ENCODE assay signal across 8 mouse cellular contexts in the genomic region with DNA sequence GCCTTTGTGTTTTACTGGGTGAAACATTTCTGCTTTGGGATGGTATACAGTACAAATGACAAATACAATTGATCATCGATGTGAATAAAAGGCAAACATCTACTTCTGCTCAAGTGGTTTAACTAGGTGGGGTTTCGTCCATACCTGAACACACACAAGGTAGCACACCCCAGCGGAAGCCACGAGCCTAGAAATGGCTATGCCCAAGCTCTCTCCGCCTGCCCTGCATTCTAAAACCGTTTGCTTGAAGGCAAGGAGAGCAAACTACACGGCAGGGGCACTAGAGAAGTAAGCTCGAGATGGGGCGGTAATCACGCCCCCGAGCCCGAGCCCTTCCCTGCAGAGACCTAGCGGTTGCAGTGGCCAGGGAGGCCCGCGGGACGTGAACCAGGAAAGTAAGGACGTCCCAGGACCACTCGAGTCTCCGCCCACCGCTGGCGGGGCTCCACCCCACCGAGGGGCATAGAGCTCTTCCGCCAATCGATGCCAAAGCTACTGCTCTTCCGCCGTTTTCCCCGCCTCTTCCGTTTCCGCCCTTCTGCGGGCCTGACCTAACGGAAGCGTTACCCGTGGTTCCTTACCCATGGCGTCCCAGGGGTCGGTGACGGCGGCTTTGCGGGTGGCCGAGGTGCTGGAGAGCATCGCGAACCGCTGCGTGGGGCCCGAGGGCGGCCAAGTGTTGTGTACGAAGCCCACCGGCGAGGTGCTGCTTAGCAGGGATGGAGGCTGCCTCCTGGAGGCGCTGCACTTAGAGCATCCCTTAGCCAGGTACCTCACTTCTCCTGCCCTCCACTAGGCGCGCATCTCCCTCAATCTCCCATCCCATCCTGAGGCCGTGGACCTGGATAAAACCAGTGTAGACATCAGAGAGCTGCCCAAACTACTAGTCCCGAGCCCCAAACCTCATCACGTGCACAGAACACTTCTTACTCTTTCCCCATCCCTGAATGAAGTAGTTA. TPM values are rescaled to one million over a fixed set of nuclear protein-coding genes. Genes with fewer than 3 reads are reported as not detected.
DNase-seq lines count a peak whose midpoint lies in the region; ATAC-seq lines count a peak whose summit lies in the region.

A gene (plus strand): TSS at position 540 of the 959 bp plus-strand sequence.

- H3K27me3 ChIP-seq in forebrain, embryonic 11.5 days (ENCODE audit: control insufficient read depth, insufficient read depth, low read length) = no peaks in the 10 kb centered on the region
- no peaks in the 10 kb centered on the region for H3K27me3 ChIP-seq in heart, embryonic 16.5 days (ENCODE audit: control insufficient read depth, insufficient read depth, low read length)
- H3K27me3 ChIP-seq in liver, embryonic 15.5 days = no peaks in the 10 kb centered on the region
- no peaks in the 10 kb centered on the region for H3K27me3 ChIP-seq in neural tube, embryonic 12.5 days (replicated peaks)

- DNase-seq in CD8-positive naive resting alpha-beta T cell, adult 2 months (ENCODE audit: low read depth in 2 of 2, low spot score in 2 of 2) = peak; percentile 85 to 88
- peak; percentile 88 for DNase-seq in c-Kit-positive CD71-positive TER-119-negative erythroid progenitor cells, embryonic 14.5 days (ENCODE audit: low read depth)
- peak; percentile 96 for DNase-seq in forebrain, embryonic 11.5 days (ENCODE audit: low spot score)
- DNase-seq in kidney, postnatal 36 days = peak; percentile 96 to 99
- peak; percentile 95 for DNase-seq in telencephalon, adult 2 months (ENCODE audit: low read depth, low spot score)

- H3K9me3 ChIP-seq in forebrain, embryonic 11.5 days (ENCODE audit: control insufficient read depth, low read length) = no peaks in the 10 kb centered on the region
- H3K9me3 ChIP-seq in heart, embryonic 16.5 days (replicated peaks; ENCODE audit: control insufficient read depth, low read length) = no peaks in the 10 kb centered on the region
- no peaks in the 10 kb centered on the region for H3K9me3 ChIP-seq in liver, embryonic 15.5 days (replicated peaks)
- no peaks in the 10 kb centered on the region for H3K9me3 ChIP-seq in neural tube, embryonic 12.5 days

- no peaks in the 10 kb centered on the region for H3K36me3 ChIP-seq in forebrain, embryonic 11.5 days (ENCODE audit: control insufficient read depth, insufficient read depth, low read length)
- peaks cover 4% of the 10 kb centered on the region for H3K36me3 ChIP-seq in heart, embryonic 16.5 days (ENCODE audit: control insufficient read depth, insufficient read depth)
- H3K36me3 ChIP-seq in liver, embryonic 15.5 days (replicated peaks) = 0 out of 2 replicates have a peak, but pooled peaks cover under 1% of the 10 kb centered on the region
- no peaks in the 10 kb centered on the region for H3K36me3 ChIP-seq in neural tube, embryonic 12.5 days

- WGBS in forebrain, embryonic 11.5 days = under 1% methylated on average over 53 of the region's 54 CpGs
- under 1% methylated on average over 54 of the region's 54 CpGs for WGBS in heart, embryonic 16.5 days
- 1% methylated on average over 54 of the region's 54 CpGs for WGBS in liver, embryonic 15.5 days (ENCODE audit: insufficient replicate concordance)
- 1% methylated on average over 54 of the region's 54 CpGs for WGBS in neural tube, embryonic 12.5 days

- peak within 1 kb of the TSS; percentile 59 for H3K4me2 ChIP-seq in forebrain, embryonic 11.5 days (ENCODE audit: low read depth, low read length, severe bottlenecking)
- peak within 1 kb of the TSS; percentile 74 for H3K4me2 ChIP-seq in heart, embryonic 16.5 days (ENCODE audit: low read depth, low read length)
- peak within 1 kb of the TSS; percentile 89 for H3K4me2 ChIP-seq in liver, embryonic 15.5 days
- peak within 1 kb of the TSS; percentile 66 for H3K4me2 ChIP-seq in neural tube, embryonic 12.5 days (replicated peaks)

- peak within 1 kb of the TSS; percentile 73 for H3K9ac ChIP-seq in forebrain, embryonic 11.5 days (ENCODE audit: low read length)
- peak within 1 kb of the TSS; percentile 78 for H3K9ac ChIP-seq in heart, embryonic 16.5 days (ENCODE audit: low read length)
- peak within 1 kb of the TSS; percentile 62 for H3K9ac ChIP-seq in liver, embryonic 15.5 days
- H3K9ac ChIP-seq in neural tube, embryonic 12.5 days = peak within 1 kb of the TSS; percentile 60

- H3K4me3 ChIP-seq in forebrain, embryonic 11.5 days (ENCODE audit: low read depth, low read length) = peak within 1 kb of the TSS; percentile 70
- peak within 1 kb of the TSS; percentile 90 for H3K4me3 ChIP-seq in heart, embryonic 16.5 days (ENCODE audit: low read length)
- H3K4me3 ChIP-seq in liver, embryonic 15.5 days (replicated peaks) = peak within 1 kb of the TSS; percentile 81
- H3K4me3 ChIP-seq in neural tube, embryonic 12.5 days = peak within 1 kb of the TSS; percentile 71

- no peaks in the 10 kb centered on the region; the same call in 1 of the 2 replicates for H3K4me1 ChIP-seq in forebrain, embryonic 11.5 days (replicated peaks; ENCODE audit: control insufficient read depth, insufficient read depth, low read length)
- no peaks in the 10 kb centered on the region for H3K4me1 ChIP-seq in heart, embryonic 16.5 days (ENCODE audit: control insufficient read depth, insufficient read depth, low read length)
- H3K4me1 ChIP-seq in liver, embryonic 15.5 days (replicated peaks) = peaks cover 23% of the 10 kb centered on the region
- 0 out of 2 replicates have a peak, but pooled peaks cover 3% of the 10 kb centered on the region for H3K4me1 ChIP-seq in neural tube, embryonic 12.5 days

- ATAC-seq in forebrain, embryonic 11.5 days (replicated peaks; ENCODE audit: low FRiP score) = peak; percentile 99
- ATAC-seq in heart, embryonic 16.5 days (replicated peaks; ENCODE audit: extremely low read depth, insufficient read depth, low FRiP score) = peak; percentile 99
- peak; percentile 97 for ATAC-seq in liver, embryonic 15.5 days (ENCODE audit: insufficient read depth)
- ATAC-seq in neural tube, embryonic 12.5 days (ENCODE audit: low FRiP score, low read depth) = peak; percentile 99

- peak within 1 kb of the TSS; percentile 77 for H3K27ac ChIP-seq in forebrain, embryonic 11.5 days (ENCODE audit: low read depth, low read length)
- peak within 1 kb of the TSS; percentile 82 for H3K27ac ChIP-seq in heart, embryonic 16.5 days (ENCODE audit: low read length)
- peak within 1 kb of the TSS; percentile 64; the same call in 1 of the 2 replicates for H3K27ac ChIP-seq in liver, embryonic 15.5 days (replicated peaks)
- peak within 1 kb of the TSS; percentile 72; the same call in 1 of the 2 replicates for H3K27ac ChIP-seq in neural tube, embryonic 12.5 days

RNA-seq across cellular contexts. Expression of the gene that starts here (rescaled TPM):
- polyA plus RNA-seq in forebrain, embryonic 11.5 days (2014; fragmentation: Nextera tagmentation; extraction: Ambion mirVana) = 7.5 and 9.5 TPM in 2 replicates
- polyA plus RNA-seq in heart, embryonic 16.5 days (2015; fragmentation: Nextera tagmentation; extraction: Ambion mirVana) = 3.8 and 3.9 TPM in 2 replicates
- 1.3 and 1.7 TPM in 2 replicates for polyA plus RNA-seq in liver, embryonic 15.5 days (2015; fragmentation: Nextera tagmentation; extraction: Ambion mirVana)
- 5.1 and 5.9 TPM in 2 replicates for polyA plus RNA-seq in neural tube, embryonic 12.5 days (2016; fragmentation: Nextera tagmentation; extraction: Ambion mirVana)

Comparison
In these comparisons a context has a peak if more than half of its experiments do, and no peak if none do; other contexts are left out.
1. Peak in every context shown above with its lines: DNase-seq, ATAC-seq, H3K4me3 ChIP-seq and H3K27ac ChIP-seq.